Mouse (Mus musculus): Measurements from ENCODE around the gene Suz12. TPM values are rescaled to one million over a fixed set of nuclear protein-coding genes. Genes with fewer than 3 reads are reported as not detected.

The Suz12 gene
- 23.1 and 23.7 TPM in 2 replicates for polyA plus RNA-seq (2016; fragmentation: Nextera tagmentation; extraction: Ambion mirVana)

- H3K9me3 ChIP-seq = no peaks in the 10 kb centered on the region
- peaks cover 27% of the 10 kb centered on the region for H3K36me3 ChIP-seq (replicated peaks)
- peak; percentile 97 for DNase-seq (ENCODE audit: extremely low spot score, low spot score)
- H3K27ac ChIP-seq = peak within 1 kb of the TSS; percentile 99
- under 1% methylated on average over 74 of the region's 74 CpGs for WGBS
- H3K4me3 ChIP-seq = peak within 1 kb of the TSS; percentile 98
- H3K27me3 ChIP-seq (ENCODE audit: poor library complexity, severe bottlenecking) = no peaks in the 10 kb centered on the region
- H3K4me1 ChIP-seq = peaks cover 17% of the 10 kb centered on the region
These were observed at the start of gene Suz12 for GRCm38 (mm10) chr11:79992592-79993355. Suz12 (plus strand) TSS chr11:79993106.

GRCm38 (mm10) chr11:79943136-79943535, 49.8 kb upstream of the Suz12 start:
- Histone ChIP-seq H3K27ac (no peak overlapping the region), H3K27me3 (ENCODE audit: poor library complexity, severe bottlenecking) (no peaks in the 10 kb centered on the region), H3K9me3 (no peaks in the 10 kb centered on the region), H3K4me1 (no peaks in the 10 kb centered on the region), H3K36me3 (replicated peaks) (peaks cover 100% of the 10 kb centered on the region), H3K4me3 (no peak overlapping the region)
- DNase-seq (ENCODE audit: extremely low spot score, low spot score) = no peak
- 91% methylated on average over 8 of the region's 8 CpGs for WGBS

GRCm38 (mm10) chr11:79943601-79944000, 49.3 kb upstream of the Suz12 start:
- H3K9me3 ChIP-seq = no peaks in the 10 kb centered on the region
- DNase-seq (ENCODE audit: extremely low spot score, low spot score) = no peak
- no peak overlapping the region for H3K27ac ChIP-seq
- 90% methylated on average over 7 of the region's 7 CpGs for WGBS
- no peak overlapping the region for H3K4me3 ChIP-seq
- H3K4me1 ChIP-seq = no peaks in the 10 kb centered on the region
- H3K36me3 ChIP-seq (replicated peaks) = peaks cover 100% of the 10 kb centered on the region
- no peaks in the 10 kb centered on the region for H3K27me3 ChIP-seq (ENCODE audit: poor library complexity, severe bottlenecking)

- H3K36me3 ChIP-seq (replicated peaks) = peaks cover 100% of the 10 kb centered on the region
- H3K9me3 ChIP-seq = no peaks in the 10 kb centered on the region
- 95% methylated on average over 3 of the region's 3 CpGs for WGBS
- no peaks in the 10 kb centered on the region for H3K27me3 ChIP-seq (ENCODE audit: poor library complexity, severe bottlenecking)
- DNase-seq (ENCODE audit: extremely low spot score, low spot score) = no peak
- H3K27ac ChIP-seq = no peak overlapping the region
- no peaks in the 10 kb centered on the region for H3K4me1 ChIP-seq
- no peak overlapping the region for H3K4me3 ChIP-seq
These were observed 45.6 kb upstream of the Suz12 start for GRCm38 (mm10) chr11:79947265-79947664.

GRCm38 (mm10) chr11:79961346-79962124, 31.4 kb upstream of the Suz12 start:
- no peaks in the 10 kb centered on the region for H3K9me3 ChIP-seq
- peaks cover 14% of the 10 kb centered on the region for H3K4me1 ChIP-seq
- peak; percentile 16 for DNase-seq (ENCODE audit: extremely low spot score, low spot score)
- H3K27ac ChIP-seq = peak overlapping the region; percentile 84
- 0 out of 2 replicates have a peak, but pooled peaks cover 4% of the 10 kb centered on the region for H3K27me3 ChIP-seq (ENCODE audit: poor library complexity, severe bottlenecking)
- H3K36me3 ChIP-seq (replicated peaks) = peaks cover 40% of the 10 kb centered on the region
- 7% methylated on average over 27 of the region's 27 CpGs for WGBS
- peak overlapping the region; percentile 66 for H3K4me3 ChIP-seq

- H3K27me3 ChIP-seq (ENCODE audit: poor library complexity, severe bottlenecking) = 0 out of 2 replicates have a peak, but pooled peaks cover 4% of the 10 kb centered on the region
- H3K9me3 ChIP-seq = no peaks in the 10 kb centered on the region
- under 1% methylated on average over 46 of the region's 46 CpGs for WGBS
- H3K4me1 ChIP-seq = peaks cover 14% of the 10 kb centered on the region
- peak; percentile 100 for DNase-seq (ENCODE audit: extremely low spot score, low spot score)
- peak within 1 kb of the TSS; percentile 84 for H3K27ac ChIP-seq
- H3K4me3 ChIP-seq = peak within 1 kb of the TSS; percentile 66
- peaks cover 33% of the 10 kb centered on the region for H3K36me3 ChIP-seq (replicated peaks)
These were observed 30.6 kb upstream of the Suz12 start, which contains the start of gene Utp6 for GRCm38 (mm10) chr11:79962125-79962876. Utp6 (minus strand) TSS chr11:79962390.

GRCm38 (mm10) chr11:79962877-79963183, 30.1 kb upstream of the Suz12 start:
- H3K4me3 ChIP-seq = peak overlapping the region; percentile 66
- 11% methylated on average over 9 of the region's 9 CpGs for WGBS

GRCm38 (mm10) chr11:79963212-79963974, 29.5 kb upstream of the Suz12 start:
- H3K9me3 ChIP-seq = no peaks in the 10 kb centered on the region
- DNase-seq (ENCODE audit: extremely low spot score, low spot score) = no peak
- WGBS = 79% methylated on average over 8 of the region's 8 CpGs
- 0 out of 2 replicates have a peak, but pooled peaks cover 4% of the 10 kb centered on the region for H3K27me3 ChIP-seq (ENCODE audit: poor library complexity, severe bottlenecking)
- H3K27ac ChIP-seq = no peak overlapping the region
- peak overlapping the region; percentile 66; the same call in 1 of the 2 replicates for H3K4me3 ChIP-seq
- peaks cover 22% of the 10 kb centered on the region for H3K36me3 ChIP-seq (replicated peaks)
- H3K4me1 ChIP-seq = peaks cover 14% of the 10 kb centered on the region

More at GRCm38 (mm10) chr11:79962877-79963183, 30.1 kb upstream of the Suz12 start:
- H3K9me3 ChIP-seq = no peaks in the 10 kb centered on the region
- DNase-seq (ENCODE audit: extremely low spot score, low spot score) = no peak
- peaks cover 14% of the 10 kb centered on the region for H3K4me1 ChIP-seq
- 0 out of 2 replicates have a peak, but pooled peaks cover 4% of the 10 kb centered on the region for H3K27me3 ChIP-seq (ENCODE audit: poor library complexity, severe bottlenecking)
- H3K27ac ChIP-seq = peak overlapping the region; percentile 84
- H3K36me3 ChIP-seq (replicated peaks) = peaks cover 27% of the 10 kb centered on the region

GRCm38 (mm10) chr11:79965896-79966295, 27.0 kb upstream of the Suz12 start:
- Histone ChIP-seq H3K36me3 (replicated peaks) (no peaks in the 10 kb centered on the region), H3K27ac (no peak overlapping the region), H3K4me3 (no peak overlapping the region), H3K27me3 (ENCODE audit: poor library complexity, severe bottlenecking) (0 out of 2 replicates have a peak, but pooled peaks cover 4% of the 10 kb centered on the region), H3K9me3 (no peaks in the 10 kb centered on the region), H3K4me1 (peaks cover 13% of the 10 kb centered on the region)
- DNase-seq (ENCODE audit: extremely low spot score, low spot score) = no peak
- WGBS = 78% methylated on average over 8 of the region's 8 CpGs

- Histone ChIP-seq H3K9me3 (no peaks in the 10 kb centered on the region), H3K27ac (no peak overlapping the region)
- 83% methylated on average over 10 of the region's 10 CpGs for WGBS
These were observed 25.2 kb upstream of the Suz12 start for GRCm38 (mm10) chr11:79967752-79968151.

GRCm38 (mm10) chr11:79973133-79973532, 19.8 kb upstream of the Suz12 start:
- H3K4me1 ChIP-seq = peaks cover 20% of the 10 kb centered on the region
- 22% methylated on average over 8 of the region's 8 CpGs for WGBS
- H3K27ac ChIP-seq = no peak overlapping the region
- H3K27me3 ChIP-seq (ENCODE audit: poor library complexity, severe bottlenecking) = peaks cover 41% of the 10 kb centered on the region
- H3K9me3 ChIP-seq = no peaks in the 10 kb centered on the region
- H3K4me3 ChIP-seq = peak overlapping the region; percentile 61
- DNase-seq (ENCODE audit: extremely low spot score, low spot score) = no peak
- H3K36me3 ChIP-seq (replicated peaks) = no peaks in the 10 kb centered on the region

More at GRCm38 (mm10) chr11:79967752-79968151, 25.2 kb upstream of the Suz12 start:
- H3K27me3 ChIP-seq (ENCODE audit: poor library complexity, severe bottlenecking) = peaks cover 17% of the 10 kb centered on the region
- H3K36me3 ChIP-seq (replicated peaks) = no peaks in the 10 kb centered on the region
- DNase-seq (ENCODE audit: extremely low spot score, low spot score) = no peak
- H3K4me3 ChIP-seq = no peak overlapping the region
- H3K4me1 ChIP-seq = 0 out of 2 replicates have a peak, but pooled peaks cover 5% of the 10 kb centered on the region

Measured in forebrain, embryonic 10.5 days (tissue).